Mouse (Mus musculus): ENCODE results near the gene P2ry2. TPM values are rescaled to one million over a fixed set of nuclear protein-coding genes. Genes with fewer than 3 reads are reported as not detected.

The P2ry2 gene
- polyA plus RNA-seq, 1 experiment: 3.5 TPM

DNA sequence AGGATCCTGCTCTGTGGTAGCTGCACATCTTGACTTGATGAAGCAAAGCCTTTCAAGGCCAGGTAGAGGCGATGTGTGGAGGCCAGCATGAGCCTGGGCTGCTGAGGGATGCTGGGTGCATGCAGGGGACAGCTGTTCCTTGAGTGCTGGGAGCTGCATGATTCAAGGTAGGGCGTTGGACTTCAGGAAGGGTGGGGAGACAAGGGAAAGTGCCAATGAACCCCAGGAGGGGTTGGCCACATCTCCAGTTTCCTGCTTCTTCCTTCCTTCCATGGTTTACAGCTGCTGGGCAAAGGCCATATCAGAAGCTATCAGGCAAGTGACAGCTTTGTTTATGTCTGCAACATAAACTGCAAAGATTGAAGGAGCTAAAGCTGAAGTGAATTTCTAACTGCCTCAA lies 28.9 kb upstream of the P2ry2 start:
- Histone ChIP-seq H3K36me3 (ENCODE audit: control insufficient read depth, insufficient read depth, low read length) (no peaks in the 10 kb centered on the region), H3K27ac (ENCODE audit: control insufficient read depth, insufficient read depth, low read depth, low read length) (no peak overlapping the region), H3K4me3 (ENCODE audit: control insufficient read depth, low read depth, low read length) (no peak overlapping the region), H3K4me1 (ENCODE audit: control insufficient read depth, insufficient read depth, low read length) (no peaks in the 10 kb centered on the region), H3K27me3 (ENCODE audit: control insufficient read depth, insufficient read depth, low read length) (no peaks in the 10 kb centered on the region)
- TF ChIP-seq POLR2A (IDR thresholded peaks at IDR 0.05; ENCODE audit: control insufficient read depth, low read depth, low read length) (no peak), CTCF (IDR thresholded peaks at IDR 0.05; ENCODE audit: control insufficient read depth, insufficient read depth, insufficient replicate concordance, low read depth, low read length) (no peak)

DNA sequence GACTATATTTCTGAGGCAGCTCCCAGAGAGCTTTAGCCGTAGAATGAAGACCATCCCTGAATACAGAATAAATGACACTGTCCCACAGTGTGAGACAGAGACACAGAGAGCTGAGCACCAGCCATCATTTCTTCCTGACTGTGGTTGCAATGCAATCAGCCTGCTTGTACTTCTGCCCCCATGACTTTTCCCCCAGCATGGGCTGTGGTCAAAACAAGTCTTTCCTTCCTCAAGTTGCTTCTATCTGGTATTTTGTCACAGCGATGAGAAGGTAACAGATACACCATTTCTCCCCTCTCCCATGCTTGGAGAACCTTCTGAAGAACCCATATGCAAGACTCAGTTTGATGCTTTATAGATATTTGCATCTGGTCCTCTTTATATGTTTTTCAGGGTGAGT lies 20.7 kb upstream of the P2ry2 start:
- no peaks in the 10 kb centered on the region for H3K36me3 ChIP-seq (ENCODE audit: control insufficient read depth, insufficient read depth, low read length)
- H3K4me1 ChIP-seq (ENCODE audit: control insufficient read depth, insufficient read depth, low read length): no peaks in the 10 kb centered on the region
- TF ChIP-seq POLR2A (IDR thresholded peaks at IDR 0.05; ENCODE audit: control insufficient read depth, low read depth, low read length) (no peak), CTCF (IDR thresholded peaks at IDR 0.05; ENCODE audit: control insufficient read depth, insufficient read depth, insufficient replicate concordance, low read depth, low read length) (no peak)
- H3K27me3 ChIP-seq (ENCODE audit: control insufficient read depth, insufficient read depth, low read length): no peaks in the 10 kb centered on the region
- H3K27ac ChIP-seq (ENCODE audit: control insufficient read depth, insufficient read depth, low read depth, low read length): no peak overlapping the region
- H3K4me3 ChIP-seq (ENCODE audit: control insufficient read depth, low read depth, low read length): no peak overlapping the region

DNA sequence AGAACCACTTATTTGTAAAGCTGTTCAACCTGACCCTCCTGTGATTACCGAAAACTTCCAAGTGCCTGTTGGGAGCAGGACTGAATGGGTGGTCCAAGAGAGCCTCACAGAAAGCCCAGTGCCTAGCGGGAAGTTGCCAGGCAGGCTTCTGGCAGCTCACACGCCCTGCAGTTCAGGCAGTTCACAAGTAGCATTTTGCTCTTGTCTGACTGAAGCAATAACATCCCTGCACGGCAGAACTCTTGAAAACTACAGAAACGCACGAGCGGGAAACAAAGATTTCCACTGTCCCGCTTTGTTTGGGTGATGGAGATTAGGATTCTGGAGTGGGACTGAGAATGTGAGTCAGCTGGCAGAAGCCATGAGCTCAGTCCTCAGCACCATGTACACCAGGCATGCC lies 18.6 kb upstream of the P2ry2 start:
- H3K4me1 ChIP-seq (ENCODE audit: control insufficient read depth, insufficient read depth, low read length): no peaks in the 10 kb centered on the region
- no peaks in the 10 kb centered on the region for H3K36me3 ChIP-seq (ENCODE audit: control insufficient read depth, insufficient read depth, low read length)
- no peaks in the 10 kb centered on the region for H3K27me3 ChIP-seq (ENCODE audit: control insufficient read depth, insufficient read depth, low read length)
- H3K4me3 ChIP-seq (ENCODE audit: control insufficient read depth, low read depth, low read length): no peak overlapping the region
- H3K27ac ChIP-seq (ENCODE audit: control insufficient read depth, insufficient read depth, low read depth, low read length): no peak overlapping the region
- TF ChIP-seq CTCF (IDR thresholded peaks at IDR 0.05; ENCODE audit: control insufficient read depth, insufficient read depth, insufficient replicate concordance, low read depth, low read length): no peak
- no peak for TF ChIP-seq POLR2A (IDR thresholded peaks at IDR 0.05; ENCODE audit: control insufficient read depth, low read depth, low read length)

DNA sequence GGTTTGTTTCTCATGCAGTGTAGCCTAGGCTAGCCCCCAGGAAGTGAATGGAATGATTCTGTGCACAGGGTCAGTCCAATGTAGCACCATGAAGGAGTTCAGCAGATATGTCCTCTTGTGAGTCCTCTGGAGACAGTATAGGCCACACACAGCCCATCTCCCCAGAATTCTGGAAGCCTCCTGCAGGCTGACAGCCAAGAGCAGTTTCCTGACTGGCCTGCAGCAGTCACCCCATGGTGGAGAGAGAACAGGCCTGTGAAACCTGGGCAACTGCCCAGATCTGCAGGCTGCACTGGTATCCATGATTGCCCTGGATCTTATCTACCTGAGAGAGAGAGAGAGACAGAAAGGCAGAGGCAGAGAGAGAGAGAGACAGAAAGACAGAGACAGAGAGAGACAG lies 18.1 kb upstream of the P2ry2 start:
- H3K36me3 ChIP-seq (ENCODE audit: control insufficient read depth, insufficient read depth, low read length): no peaks in the 10 kb centered on the region
- H3K27ac ChIP-seq (ENCODE audit: control insufficient read depth, insufficient read depth, low read depth, low read length): no peak overlapping the region
- no peaks in the 10 kb centered on the region for H3K27me3 ChIP-seq (ENCODE audit: control insufficient read depth, insufficient read depth, low read length)
- no peak overlapping the region for H3K4me3 ChIP-seq (ENCODE audit: control insufficient read depth, low read depth, low read length)
- no peaks in the 10 kb centered on the region for H3K4me1 ChIP-seq (ENCODE audit: control insufficient read depth, insufficient read depth, low read length)
- TF ChIP-seq POLR2A (IDR thresholded peaks at IDR 0.05; ENCODE audit: control insufficient read depth, low read depth, low read length) (no peak), CTCF (IDR thresholded peaks at IDR 0.05; ENCODE audit: control insufficient read depth, insufficient read depth, insufficient replicate concordance, low read depth, low read length) (no peak)

DNA sequence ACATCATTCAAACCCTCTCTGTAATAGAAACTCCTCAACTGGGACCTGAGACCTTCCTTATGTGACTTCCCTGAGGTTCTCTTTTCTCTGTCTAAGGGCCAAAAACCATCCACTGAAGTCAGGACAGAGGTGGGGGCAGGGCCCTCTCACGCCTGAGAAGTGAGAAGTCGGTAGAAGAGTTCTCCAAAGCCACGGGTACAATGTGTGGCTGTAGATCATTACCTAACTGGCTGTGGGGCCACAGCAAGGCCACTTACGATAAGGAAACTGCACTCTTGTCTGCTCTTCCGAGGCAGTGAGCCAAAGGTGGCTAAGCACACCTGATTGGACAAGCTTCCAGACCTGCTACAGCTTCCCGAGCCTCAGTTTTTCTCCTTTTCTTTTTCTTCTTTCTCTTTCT lies 16.8 kb upstream of the P2ry2 start:
- Histone ChIP-seq H3K4me1 (ENCODE audit: control insufficient read depth, insufficient read depth, low read length) (no peaks in the 10 kb centered on the region), H3K36me3 (ENCODE audit: control insufficient read depth, insufficient read depth, low read length) (no peaks in the 10 kb centered on the region), H3K4me3 (ENCODE audit: control insufficient read depth, low read depth, low read length) (no peak overlapping the region), H3K27me3 (ENCODE audit: control insufficient read depth, insufficient read depth, low read length) (no peaks in the 10 kb centered on the region), H3K27ac (ENCODE audit: control insufficient read depth, insufficient read depth, low read depth, low read length) (no peak overlapping the region)
- TF ChIP-seq POLR2A (IDR thresholded peaks at IDR 0.05; ENCODE audit: control insufficient read depth, low read depth, low read length) (no peak), CTCF (IDR thresholded peaks at IDR 0.05; ENCODE audit: control insufficient read depth, insufficient read depth, insufficient replicate concordance, low read depth, low read length) (no peak)

DNA sequence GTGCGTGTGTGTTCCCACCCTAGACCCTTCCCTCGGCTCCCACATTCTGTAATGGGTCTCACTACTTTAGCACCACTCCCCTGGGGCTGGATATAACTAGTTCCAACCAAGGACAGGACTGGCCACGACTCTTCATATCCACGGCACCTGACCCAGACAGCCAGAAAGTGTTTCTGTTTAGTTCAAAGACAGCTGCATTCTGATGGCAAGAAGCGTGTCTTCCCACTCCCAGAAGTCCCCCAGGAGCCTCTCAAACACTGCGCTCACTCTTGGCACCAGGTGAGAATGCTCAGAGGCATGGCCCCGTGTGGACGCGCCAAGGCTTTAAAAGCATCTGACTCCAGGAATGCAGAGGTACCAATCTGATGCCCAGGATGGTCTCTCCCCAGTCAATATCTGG lies 16.3 kb upstream of the P2ry2 start:
- TF ChIP-seq CTCF (IDR thresholded peaks at IDR 0.05; ENCODE audit: control insufficient read depth, insufficient read depth, insufficient replicate concordance, low read depth, low read length) (no peak), POLR2A (IDR thresholded peaks at IDR 0.05; ENCODE audit: control insufficient read depth, low read depth, low read length) (no peak)
- Histone ChIP-seq H3K36me3 (ENCODE audit: control insufficient read depth, insufficient read depth, low read length) (no peaks in the 10 kb centered on the region), H3K27ac (ENCODE audit: control insufficient read depth, insufficient read depth, low read depth, low read length) (no peak overlapping the region), H3K27me3 (ENCODE audit: control insufficient read depth, insufficient read depth, low read length) (no peaks in the 10 kb centered on the region), H3K4me1 (ENCODE audit: control insufficient read depth, insufficient read depth, low read length) (no peaks in the 10 kb centered on the region), H3K4me3 (ENCODE audit: control insufficient read depth, low read depth, low read length) (no peak overlapping the region)

DNA sequence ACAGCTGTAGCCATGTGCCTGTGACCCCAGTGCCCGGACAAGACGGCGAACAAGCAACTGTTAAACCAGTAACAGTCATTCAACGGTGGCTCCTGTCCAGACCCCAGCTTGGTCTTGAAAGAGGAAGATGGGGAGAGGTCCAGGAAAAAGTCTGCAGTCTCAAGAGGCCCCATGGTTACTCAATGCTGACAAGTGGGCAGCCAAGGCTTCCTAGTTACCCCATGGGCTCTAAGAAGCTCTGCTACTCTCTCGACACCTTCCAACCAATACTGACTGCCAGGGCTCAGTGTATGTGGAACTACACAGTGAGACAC lies 15.7 kb upstream of the P2ry2 start:
- no peak for TF ChIP-seq POLR2A (IDR thresholded peaks at IDR 0.05; ENCODE audit: control insufficient read depth, low read depth, low read length)
- TF ChIP-seq CTCF (IDR thresholded peaks at IDR 0.05; ENCODE audit: control insufficient read depth, insufficient read depth, insufficient replicate concordance, low read depth, low read length): no peak
- Histone ChIP-seq H3K27me3 (ENCODE audit: control insufficient read depth, insufficient read depth, low read length) (no peaks in the 10 kb centered on the region), H3K27ac (ENCODE audit: control insufficient read depth, insufficient read depth, low read depth, low read length) (no peak overlapping the region), H3K36me3 (ENCODE audit: control insufficient read depth, insufficient read depth, low read length) (no peaks in the 10 kb centered on the region), H3K4me1 (ENCODE audit: control insufficient read depth, insufficient read depth, low read length) (no peaks in the 10 kb centered on the region), H3K4me3 (ENCODE audit: control insufficient read depth, low read depth, low read length) (no peak overlapping the region)

Measured in testis, adult 2 months (tissue).